Mouse (Mus musculus) monocyte, adult 2 months (primary cell): Measurements from ENCODE around the gene Tax1bp3.

Experiments used
- DNase-seq, 2 experiments: peaks; one replicate each; pipeline ENCODE4 v3.0.0; 2022; ENCODE audit warnings: low spot score in 2 of 2, low read depth in 1 of 2

Gene Tax1bp3

GRCm38 (mm10) chr11:73228881-73229280 lies 52.0 kb downstream of the Tax1bp3 start:
- DNase-seq = no peak

DNA sequence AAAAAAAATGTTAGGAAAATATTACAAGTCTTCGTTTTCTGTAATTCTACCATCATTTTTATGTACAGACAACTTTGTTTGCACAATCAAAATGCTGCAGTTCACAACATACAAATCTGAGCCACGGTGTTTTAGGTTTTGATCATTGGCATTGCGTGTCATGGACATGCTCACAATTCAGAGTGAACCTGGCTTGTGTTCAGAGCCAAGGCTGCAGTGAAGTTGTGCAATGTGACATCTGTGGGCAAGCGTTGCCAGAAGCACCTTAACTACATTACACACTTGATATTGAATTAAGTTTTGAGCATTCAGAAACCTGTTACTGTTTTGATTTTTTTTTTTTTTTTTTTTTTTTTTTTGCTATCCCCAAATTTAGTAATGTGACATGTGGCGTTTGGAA lies 53.2 kb downstream of the Tax1bp3 start:
- no peak for DNase-seq

GRCm38 (mm10) chr11:73232513-73232912 lies 55.6 kb downstream of the Tax1bp3 start:
- no peak for DNase-seq
